Mouse (Mus musculus): Measurements from ENCODE around the gene Nkx2-3. TPM values are rescaled to one million over a fixed set of nuclear protein-coding genes. Genes with fewer than 3 reads are reported as not detected.

The Nkx2-3 gene
- polyA plus RNA-seq (2014; fragmentation: Nextera tagmentation; extraction: Ambion mirVana): 4.1 and 5.7 TPM in 2 replicates

DNA sequence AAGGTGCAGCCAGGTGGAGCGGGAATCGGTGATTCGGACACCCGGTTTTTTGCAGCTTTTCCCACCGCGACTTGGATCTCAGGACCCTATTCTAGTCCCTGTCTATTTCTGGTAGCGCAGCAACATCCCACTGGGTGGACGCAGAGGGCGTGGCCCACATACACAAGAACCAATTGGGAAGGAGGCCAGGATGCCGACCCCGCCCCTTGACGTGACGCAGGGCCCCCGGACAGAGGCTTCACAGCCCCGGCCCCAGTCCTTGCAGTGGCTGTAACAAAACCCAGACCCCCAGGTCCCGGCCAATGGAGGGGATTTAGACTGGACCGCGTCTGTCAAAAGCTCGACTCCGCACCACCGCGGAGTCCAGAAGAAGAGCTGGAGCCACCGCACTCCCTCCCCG lies at the start of gene Nkx2-3:
Gene Nkx2-3, plus strand, starts transcription at position 275 of the 400 bp plus-strand sequence.
- H3K4me1 ChIP-seq (replicated peaks; ENCODE audit: control insufficient read depth, insufficient read depth, low read length): peaks cover 40% of the 10 kb centered on the region
- under 1% methylated on average over 24 of the region's 24 CpGs for WGBS
- DNase-seq (ENCODE audit: low spot score) (peak; percentile 91), ATAC-seq (replicated peaks; ENCODE audit: low FRiP score) (peak; percentile 70)
- H3K4me3 ChIP-seq (ENCODE audit: low read depth, low read length): peak within 1 kb of the TSS; percentile 45
- peaks cover 71% of the 10 kb centered on the region for H3K27me3 ChIP-seq (ENCODE audit: control insufficient read depth, insufficient read depth, low read length)
- no peak within 1 kb of the TSS for H3K27ac ChIP-seq (ENCODE audit: low read depth, low read length)
- H3K36me3 ChIP-seq (ENCODE audit: control insufficient read depth, insufficient read depth, low read length): no peaks in the 10 kb centered on the region
- H3K9ac ChIP-seq (ENCODE audit: low read length): peak within 1 kb of the TSS; percentile 48
- H3K4me2 ChIP-seq (ENCODE audit: low read depth, low read length, severe bottlenecking): peak within 1 kb of the TSS; percentile 80
- H3K9me3 ChIP-seq (ENCODE audit: control insufficient read depth, low read length): no peaks in the 10 kb centered on the region

DNA sequence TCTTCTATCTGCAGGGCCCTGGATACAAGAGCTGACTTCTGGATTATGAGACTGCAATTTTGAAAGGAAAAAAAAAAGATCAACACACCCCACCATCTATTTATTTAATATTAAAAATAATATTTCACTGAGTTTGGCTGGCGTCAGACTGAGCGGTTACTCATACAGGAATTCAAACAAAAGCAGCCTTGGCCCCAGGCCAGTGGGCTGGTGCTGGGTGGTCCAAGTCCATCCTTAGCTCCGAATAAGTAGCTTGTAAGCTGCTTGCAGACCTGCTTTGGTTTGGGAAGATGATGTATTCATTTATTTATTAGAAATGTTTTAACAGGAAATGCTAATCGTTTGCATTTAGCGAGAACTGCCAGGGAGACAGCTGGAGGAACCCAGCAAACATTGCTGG lies 49.0 kb upstream of the Nkx2-3 start:
- Histone ChIP-seq H3K4me3 (ENCODE audit: low read depth, low read length) (no peak overlapping the region), H3K27ac (ENCODE audit: low read depth, low read length) (no peak overlapping the region), H3K4me2 (ENCODE audit: low read depth, low read length, severe bottlenecking) (no peak overlapping the region), H3K4me1 (replicated peaks; ENCODE audit: control insufficient read depth, insufficient read depth, low read length) (no peaks in the 10 kb centered on the region), H3K9me3 (ENCODE audit: control insufficient read depth, low read length) (no peaks in the 10 kb centered on the region), H3K9ac (ENCODE audit: low read length) (no peak overlapping the region), H3K27me3 (ENCODE audit: control insufficient read depth, insufficient read depth, low read length) (no peaks in the 10 kb centered on the region), H3K36me3 (ENCODE audit: control insufficient read depth, insufficient read depth, low read length) (no peaks in the 10 kb centered on the region)
- ATAC-seq (replicated peaks; ENCODE audit: low FRiP score) (no peak), DNase-seq (ENCODE audit: low spot score) (no peak)
- WGBS: 87% methylated on average over 5 of the region's 5 CpGs

DNA sequence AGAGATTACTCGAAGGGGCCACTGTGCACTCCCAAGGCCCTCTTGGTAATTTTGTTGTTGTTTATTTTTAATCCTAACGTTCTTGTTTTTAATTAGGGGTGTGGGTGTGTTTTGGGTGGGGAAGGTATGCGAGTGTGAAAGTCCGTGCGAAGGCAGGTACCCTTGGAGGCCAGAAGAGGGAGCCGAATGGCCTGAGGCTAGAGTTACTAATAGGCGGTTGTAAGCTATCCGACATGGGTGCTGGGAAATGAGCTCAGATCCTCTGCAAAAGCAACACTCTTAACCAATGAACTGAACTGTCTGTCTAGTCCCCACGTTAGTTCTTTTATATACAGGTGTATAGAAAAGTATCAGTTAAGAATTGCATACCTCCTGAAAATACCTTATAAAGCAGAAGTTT lies 43.8 kb upstream of the Nkx2-3 start:
- DNase-seq (ENCODE audit: low spot score) (no peak), ATAC-seq (replicated peaks; ENCODE audit: low FRiP score) (no peak)
- Histone ChIP-seq H3K9ac (ENCODE audit: low read length) (no peak overlapping the region), H3K9me3 (ENCODE audit: control insufficient read depth, low read length) (no peaks in the 10 kb centered on the region), H3K27me3 (ENCODE audit: control insufficient read depth, insufficient read depth, low read length) (peaks cover 13% of the 10 kb centered on the region), H3K36me3 (ENCODE audit: control insufficient read depth, insufficient read depth, low read length) (no peaks in the 10 kb centered on the region), H3K4me1 (replicated peaks; ENCODE audit: control insufficient read depth, insufficient read depth, low read length) (no peaks in the 10 kb centered on the region), H3K27ac (ENCODE audit: low read depth, low read length) (no peak overlapping the region), H3K4me2 (ENCODE audit: low read depth, low read length, severe bottlenecking) (no peak overlapping the region), H3K4me3 (ENCODE audit: low read depth, low read length) (no peak overlapping the region)
- WGBS: 43% methylated on average over 9 of the region's 9 CpGs

DNA sequence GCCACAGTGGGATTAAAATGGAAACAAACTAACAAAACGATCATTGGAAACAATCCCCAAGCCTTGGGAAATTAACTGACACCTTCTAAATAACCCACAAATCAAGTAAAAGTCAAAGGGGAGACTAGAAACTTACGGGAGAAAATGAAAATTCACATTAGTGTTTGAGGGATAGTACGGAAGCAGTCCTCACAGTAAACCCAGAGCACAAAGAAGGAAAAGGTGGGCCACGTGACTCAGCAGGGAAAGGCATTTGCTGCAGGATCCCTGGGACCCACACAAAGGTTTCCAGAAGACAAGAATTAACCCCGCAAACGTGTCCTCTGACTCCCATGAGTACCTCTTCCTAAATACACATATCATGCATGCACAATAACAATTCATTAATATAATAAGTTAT lies 43.0 kb upstream of the Nkx2-3 start:
- H3K9ac ChIP-seq (ENCODE audit: low read length): no peak overlapping the region
- no peaks in the 10 kb centered on the region for H3K9me3 ChIP-seq (ENCODE audit: control insufficient read depth, low read length)
- no peak for DNase-seq (ENCODE audit: low spot score)
- H3K27ac ChIP-seq (ENCODE audit: low read depth, low read length): no peak overlapping the region
- no peak overlapping the region for H3K4me3 ChIP-seq (ENCODE audit: low read depth, low read length)
- H3K36me3 ChIP-seq (ENCODE audit: control insufficient read depth, insufficient read depth, low read length): no peaks in the 10 kb centered on the region
- H3K27me3 ChIP-seq (ENCODE audit: control insufficient read depth, insufficient read depth, low read length): peaks cover 17% of the 10 kb centered on the region
- H3K4me1 ChIP-seq (replicated peaks; ENCODE audit: control insufficient read depth, insufficient read depth, low read length): no peaks in the 10 kb centered on the region
- WGBS: 50% methylated on average over 6 of the region's 6 CpGs
- ATAC-seq (replicated peaks; ENCODE audit: low FRiP score): no peak
- H3K4me2 ChIP-seq (ENCODE audit: low read depth, low read length, severe bottlenecking): no peak overlapping the region

DNA sequence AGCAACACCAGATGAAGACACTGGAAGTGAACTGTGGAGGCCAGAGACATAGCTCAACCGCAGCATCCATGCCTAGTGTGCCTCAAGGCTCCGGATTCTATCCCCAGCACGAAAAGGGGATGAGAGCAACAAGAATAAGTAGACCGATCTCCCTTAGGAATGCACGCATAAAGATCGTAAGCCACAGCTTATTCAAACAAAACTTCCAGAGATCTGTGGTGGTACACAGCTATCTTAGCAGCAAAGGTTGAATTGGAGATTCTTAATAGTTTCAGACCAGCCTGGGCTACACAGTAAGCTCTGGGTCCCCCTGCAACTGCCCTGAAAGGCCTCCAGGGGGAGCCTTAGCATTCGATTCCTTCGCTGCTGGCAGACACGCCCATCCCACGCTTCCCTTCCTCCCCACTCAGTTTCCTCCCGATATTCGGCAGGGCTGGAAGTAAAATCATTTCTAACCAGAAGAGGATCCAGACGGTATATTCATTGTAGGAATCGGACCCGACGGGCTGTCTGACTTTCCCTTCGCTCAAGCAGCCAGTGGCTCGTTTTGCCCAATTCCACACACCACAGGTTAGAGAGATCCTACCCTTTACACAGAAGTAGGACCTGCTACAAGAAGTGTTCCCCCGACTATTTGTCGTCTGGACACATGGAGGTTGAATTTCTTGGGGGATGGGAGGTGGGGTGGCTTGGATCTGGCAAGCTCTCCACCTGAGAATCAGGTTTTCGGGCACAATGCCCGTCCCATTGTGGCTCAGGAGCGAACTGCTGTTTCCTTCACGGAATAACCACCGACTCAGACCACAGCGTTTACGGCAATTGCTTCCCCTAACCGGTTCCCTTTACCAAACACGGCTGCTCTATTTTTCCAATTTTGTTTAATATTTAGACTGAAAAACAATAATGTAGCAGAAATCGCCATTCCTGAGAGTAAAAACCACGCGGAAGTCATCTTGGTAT lies 41.0 kb upstream of the Nkx2-3 start:
- peak overlapping the region; percentile 32 for H3K4me3 ChIP-seq (ENCODE audit: low read depth, low read length)
- no peaks in the 10 kb centered on the region for H3K4me1 ChIP-seq (replicated peaks; ENCODE audit: control insufficient read depth, insufficient read depth, low read length)
- H3K9me3 ChIP-seq (ENCODE audit: control insufficient read depth, low read length): no peaks in the 10 kb centered on the region
- DNase-seq (ENCODE audit: low spot score) (peak; percentile 88), ATAC-seq (replicated peaks; ENCODE audit: low FRiP score) (peak; percentile 82)
- peak overlapping the region; percentile 69 for H3K4me2 ChIP-seq (ENCODE audit: low read depth, low read length, severe bottlenecking)
- WGBS: 14% methylated on average over 32 of the region's 32 CpGs
- H3K27ac ChIP-seq (ENCODE audit: low read depth, low read length): no peak overlapping the region
- peaks cover 17% of the 10 kb centered on the region for H3K27me3 ChIP-seq (ENCODE audit: control insufficient read depth, insufficient read depth, low read length)
- peak overlapping the region; percentile 28; the same call in 1 of the 2 replicates for H3K9ac ChIP-seq (ENCODE audit: low read length)
- no peaks in the 10 kb centered on the region for H3K36me3 ChIP-seq (ENCODE audit: control insufficient read depth, insufficient read depth, low read length)

DNA sequence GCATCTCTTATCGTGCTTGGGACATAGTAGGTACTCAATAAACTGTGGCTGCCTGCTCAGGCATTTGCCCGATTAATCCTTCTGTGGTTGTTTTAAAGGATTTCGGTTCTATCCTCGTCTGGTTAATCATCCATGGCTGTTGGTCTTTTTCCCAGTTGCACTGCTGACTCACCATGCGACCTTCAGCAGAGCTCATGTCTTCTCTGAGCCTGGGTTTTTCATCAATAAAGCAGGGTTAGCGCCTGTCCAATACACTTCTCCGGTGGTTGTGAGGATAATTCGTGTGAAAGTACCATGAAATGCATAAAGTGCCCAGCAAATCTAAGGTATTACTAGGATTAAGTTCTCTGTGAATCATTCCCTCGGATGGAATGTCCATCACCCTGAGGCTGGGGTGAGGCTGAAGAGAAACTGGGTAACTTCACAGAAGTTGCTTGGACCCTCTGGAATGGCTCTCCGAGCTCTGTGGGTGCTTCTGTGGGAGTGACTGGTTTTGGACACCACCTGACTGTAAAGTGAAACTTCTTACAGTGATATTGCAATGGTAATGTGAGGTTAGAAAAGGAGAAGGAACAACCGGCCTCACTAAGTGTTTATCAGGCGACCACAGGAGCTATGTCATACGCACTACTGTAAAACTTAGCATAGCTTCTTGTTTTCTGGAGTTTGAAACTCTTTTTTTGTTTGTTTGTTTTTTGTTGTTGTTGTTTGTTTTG lies 32.9 kb upstream of the Nkx2-3 start:
- Histone ChIP-seq H3K4me3 (ENCODE audit: low read depth, low read length) (no peak overlapping the region), H3K9me3 (ENCODE audit: control insufficient read depth, low read length) (no peaks in the 10 kb centered on the region), H3K27me3 (ENCODE audit: control insufficient read depth, insufficient read depth, low read length) (peaks cover 31% of the 10 kb centered on the region), H3K36me3 (ENCODE audit: control insufficient read depth, insufficient read depth, low read length) (no peaks in the 10 kb centered on the region), H3K9ac (ENCODE audit: low read length) (no peak overlapping the region), H3K4me2 (ENCODE audit: low read depth, low read length, severe bottlenecking) (no peak overlapping the region), H3K4me1 (replicated peaks; ENCODE audit: control insufficient read depth, insufficient read depth, low read length) (0 out of 2 replicates have a peak, but pooled peaks cover 2% of the 10 kb centered on the region), H3K27ac (ENCODE audit: low read depth, low read length) (no peak overlapping the region)
- ATAC-seq (replicated peaks; ENCODE audit: low FRiP score) (no peak), DNase-seq (ENCODE audit: low spot score) (no peak)
- WGBS: 83% methylated on average over 13 of the region's 13 CpGs

DNA sequence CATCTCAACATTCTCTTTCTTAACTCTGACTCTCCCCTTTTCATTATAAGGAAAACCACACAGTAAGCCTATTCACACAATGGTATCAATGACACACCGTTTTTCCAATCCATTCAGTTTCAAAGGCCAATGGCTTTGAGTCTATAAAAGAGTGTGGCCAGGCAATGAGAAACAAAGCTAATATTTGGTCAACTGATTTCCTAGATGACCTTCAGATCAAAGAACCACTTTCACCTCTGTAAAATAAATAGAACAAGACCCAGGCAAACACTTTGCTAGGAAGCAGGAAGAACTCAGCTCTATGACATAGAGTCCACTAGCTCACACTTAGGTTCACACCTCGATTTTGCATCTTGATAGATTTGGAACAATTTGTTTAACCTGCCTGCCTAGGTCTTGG lies 30.9 kb upstream of the Nkx2-3 start:
- H3K4me1 ChIP-seq (replicated peaks; ENCODE audit: control insufficient read depth, insufficient read depth, low read length): peaks cover 6% of the 10 kb centered on the region; the same call in 1 of the 2 replicates
- no peak overlapping the region for H3K9ac ChIP-seq (ENCODE audit: low read length)
- 64% methylated on average over 2 of the region's 2 CpGs for WGBS
- H3K4me2 ChIP-seq (ENCODE audit: low read depth, low read length, severe bottlenecking): no peak overlapping the region
- ATAC-seq (replicated peaks; ENCODE audit: low FRiP score): no peak
- H3K9me3 ChIP-seq (ENCODE audit: control insufficient read depth, low read length): no peaks in the 10 kb centered on the region
- no peak overlapping the region for H3K27ac ChIP-seq (ENCODE audit: low read depth, low read length)
- DNase-seq (ENCODE audit: low spot score): no peak
- peaks cover 47% of the 10 kb centered on the region for H3K27me3 ChIP-seq (ENCODE audit: control insufficient read depth, insufficient read depth, low read length)
- H3K4me3 ChIP-seq (ENCODE audit: low read depth, low read length): no peak overlapping the region
- no peaks in the 10 kb centered on the region for H3K36me3 ChIP-seq (ENCODE audit: control insufficient read depth, insufficient read depth, low read length)

DNA sequence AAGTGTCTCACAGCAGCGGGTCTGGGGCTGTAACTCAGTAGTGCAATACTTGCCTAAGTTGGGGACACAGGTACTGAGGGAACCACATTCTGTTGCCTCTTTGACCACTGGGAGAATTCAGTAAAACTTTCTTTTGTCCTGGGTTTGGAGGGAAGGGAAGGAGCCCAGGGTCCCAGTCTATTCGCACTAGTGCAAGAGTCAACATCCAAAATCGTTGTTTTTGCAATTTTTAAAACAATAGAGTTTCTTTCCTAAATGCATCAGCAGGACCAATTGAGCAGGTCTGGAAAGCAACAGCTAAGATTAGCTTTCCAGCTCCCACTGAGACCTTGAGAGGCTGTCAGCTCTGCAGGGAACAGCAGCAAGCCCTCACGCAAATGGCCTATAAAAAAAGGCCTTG lies 28.9 kb upstream of the Nkx2-3 start:
- Histone ChIP-seq H3K27me3 (ENCODE audit: control insufficient read depth, insufficient read depth, low read length) (peaks cover 53% of the 10 kb centered on the region), H3K4me3 (ENCODE audit: low read depth, low read length) (no peak overlapping the region), H3K9ac (ENCODE audit: low read length) (no peak overlapping the region), H3K9me3 (ENCODE audit: control insufficient read depth, low read length) (no peaks in the 10 kb centered on the region), H3K27ac (ENCODE audit: low read depth, low read length) (no peak overlapping the region), H3K4me2 (ENCODE audit: low read depth, low read length, severe bottlenecking) (no peak overlapping the region), H3K36me3 (ENCODE audit: control insufficient read depth, insufficient read depth, low read length) (no peaks in the 10 kb centered on the region), H3K4me1 (replicated peaks; ENCODE audit: control insufficient read depth, insufficient read depth, low read length) (peaks cover 6% of the 10 kb centered on the region; the same call in 1 of the 2 replicates)
- ATAC-seq (replicated peaks; ENCODE audit: low FRiP score) (no peak), DNase-seq (ENCODE audit: low spot score) (no peak)
- 1% methylated on average over 4 of the region's 4 CpGs for WGBS
